Mouse (Mus musculus): Measurements from ENCODE around the gene Syne3.

Gene Syne3

GRCm38 (mm10) chr12:104896640-104897039 is 113.0 kb downstream of the Syne3 start:
- no peak for DNase-seq (ENCODE audit: low read depth, low spot score)

GRCm38 (mm10) chr12:104892245-104892644 is 117.4 kb downstream of the Syne3 start:
- DNase-seq (ENCODE audit: low read depth, low spot score) = no peak

- DNase-seq (ENCODE audit: low read depth, low spot score) = no peak
These were observed 119.5 kb downstream of the Syne3 start for GRCm38 (mm10) chr12:104890066-104890465.

GRCm38 (mm10) chr12:104886104-104886503 is 123.5 kb downstream of the Syne3 start:
- no peak for DNase-seq (ENCODE audit: low read depth, low spot score)

GRCm38 (mm10) chr12:104882533-104882932 is 127.1 kb downstream of the Syne3 start:
- DNase-seq (ENCODE audit: low read depth, low spot score) = no peak

- DNase-seq (ENCODE audit: low read depth, low spot score) = no peak
These were observed 127.5 kb downstream of the Syne3 start for GRCm38 (mm10) chr12:104882061-104882460.

- no peak for DNase-seq (ENCODE audit: low read depth, low spot score)
These were observed 128.0 kb downstream of the Syne3 start for GRCm38 (mm10) chr12:104881518-104882060.

GRCm38 (mm10) chr12:104880367-104880766 is 129.2 kb downstream of the Syne3 start:
- DNase-seq (ENCODE audit: low read depth, low spot score) = no peak
